Comparison of ENCODE assay signal across 22 mouse cellular contexts in genomic region chr15:7215845-7216244, GRCm38 (mm10).
DNase-seq lines count a peak whose midpoint lies in the region; ATAC-seq and TF ChIP-seq lines count a peak whose summit lies in the region.
"Had no signal": no experiment of that assay in that cellular context is flagged by ENCODE, and none has a peak within 500 bp of the region (broad histone marks: within the 10 kb centered on the region; RNA-seq: fewer than 3 reads in every experiment).

No protein-coding gene starts in this region.

- H3K27ac ChIP-seq in lung, embryonic 14.5 days (ENCODE audit: low read depth) = no peak overlapping the region
- peak overlapping the region; percentile 51 for H3K27ac ChIP-seq in lung, embryonic 16.5 days (ENCODE audit: low read length)
- no peak overlapping the region for H3K27ac ChIP-seq in stomach, embryonic 14.5 days (ENCODE audit: low read length)
- H3K27ac ChIP-seq: embryonic facial prominence, embryonic 13.5 days; forebrain, embryonic 13.5 days; heart, embryonic 10.5 days; hindbrain, embryonic 10.5 days; hindbrain, embryonic 14.5 days had no signal

- intact Hi-C loops in heart, postnatal 14 days (cut with DNase I) = no loop called here

- no peak for TF ChIP-seq CTCF in lung, adult 2 months (IDR thresholded peaks at IDR 0.05; ENCODE audit: insufficient read depth, low read length)
- TF ChIP-seq CTCF in lung, embryonic 14.5 days (IDR thresholded peaks at IDR 0.05; ENCODE audit: low read depth) = no peak

- 77% methylated on average over 3 of the region's 3 CpGs for WGBS in lung, adult 2 months
- 81% methylated on average over 3 of the region's 3 CpGs for WGBS in lung, embryonic 14.5 days
- WGBS in lung, embryonic 16.5 days = 58% methylated on average over 3 of the region's 3 CpGs
- WGBS in stomach, embryonic 14.5 days = 92% methylated on average over 3 of the region's 3 CpGs

- TF ChIP-seq POLR2A in lung, adult 2 months (IDR thresholded peaks at IDR 0.05; ENCODE audit: borderline replicate concordance, extremely low read depth, low read depth, low read length) = no peak

- H3K36me3 ChIP-seq in lung, embryonic 14.5 days (ENCODE audit: insufficient read depth) = no peaks in the 10 kb centered on the region
- no peaks in the 10 kb centered on the region for H3K36me3 ChIP-seq in lung, embryonic 16.5 days (ENCODE audit: control insufficient read depth, insufficient read depth, low read length)
- H3K36me3 ChIP-seq in stomach, embryonic 14.5 days (ENCODE audit: control insufficient read depth, insufficient read depth, low read length) = no peaks in the 10 kb centered on the region
- H3K36me3 ChIP-seq: embryonic facial prominence, embryonic 13.5 days; heart, embryonic 10.5 days; hindbrain, embryonic 10.5 days had no signal

- H3K9ac ChIP-seq in lung, embryonic 14.5 days = no peak overlapping the region
- no peak overlapping the region for H3K9ac ChIP-seq in lung, embryonic 16.5 days (ENCODE audit: low read length)
- H3K9ac ChIP-seq in stomach, embryonic 14.5 days (replicated peaks; ENCODE audit: low read depth, low read length) = no peak overlapping the region
- H3K9ac ChIP-seq: embryonic facial prominence, embryonic 13.5 days; forebrain, embryonic 13.5 days; hindbrain, embryonic 14.5 days had no signal

- no peak overlapping the region for H3K4me2 ChIP-seq in lung, embryonic 14.5 days
- H3K4me2 ChIP-seq in lung, embryonic 16.5 days (ENCODE audit: low read depth, low read length) = no peak overlapping the region
- H3K4me2 ChIP-seq in stomach, embryonic 14.5 days (replicated peaks; ENCODE audit: low read depth, low read length) = no peak overlapping the region
- H3K4me2 ChIP-seq: embryonic facial prominence, embryonic 13.5 days; forebrain, embryonic 13.5 days; hindbrain, embryonic 14.5 days had no signal

- no peaks in the 10 kb centered on the region for H3K9me3 ChIP-seq in lung, embryonic 14.5 days (ENCODE audit: low read depth, low read length)
- H3K9me3 ChIP-seq in lung, embryonic 16.5 days (ENCODE audit: control insufficient read depth, low read length) = no peaks in the 10 kb centered on the region
- H3K9me3 ChIP-seq in stomach, embryonic 14.5 days (ENCODE audit: control insufficient read depth, low read depth, low read length) = no peaks in the 10 kb centered on the region
- H3K9me3 ChIP-seq: embryonic facial prominence, embryonic 13.5 days; forebrain, embryonic 13.5 days; heart, embryonic 10.5 days; hindbrain, embryonic 10.5 days had no signal

- no peak overlapping the region for H3K4me3 ChIP-seq in lung, adult 2 months (replicated peaks; ENCODE audit: extremely low read depth, low read depth, low read length)
- H3K4me3 ChIP-seq in lung, embryonic 14.5 days (ENCODE audit: low read depth, low read length) = no peak overlapping the region
- H3K4me3 ChIP-seq in lung, embryonic 16.5 days (ENCODE audit: low read length) = no peak overlapping the region
- no peak overlapping the region for H3K4me3 ChIP-seq in stomach, embryonic 14.5 days (ENCODE audit: low read depth, low read length)
- H3K4me3 ChIP-seq: embryonic facial prominence, embryonic 13.5 days; forebrain, embryonic 13.5 days; heart, embryonic 10.5 days; hindbrain, embryonic 10.5 days had no signal

- peak; percentile 29; the same call in 1 of the 2 replicates for ATAC-seq in lung, embryonic 14.5 days (ENCODE audit: insufficient read depth)
- peak; percentile 77 for ATAC-seq in lung, embryonic 16.5 days (ENCODE audit: low read depth)
- ATAC-seq in stomach, embryonic 14.5 days (ENCODE audit: insufficient number of reproducible peaks, insufficient read depth, low FRiP score, low read depth) = peak; percentile 25; the same call in 1 of the 2 replicates
- ATAC-seq in frontal cortex, adult (ENCODE audit: low TSS enrichment) = no peak
- ATAC-seq: activated CD4-positive, CD25-positive, alpha-beta regulatory T cell, adult 4 months; forebrain, embryonic 13.5 days had no signal

- H3K27me3 ChIP-seq in lung, embryonic 14.5 days (ENCODE audit: insufficient read depth, low read length) = no peaks in the 10 kb centered on the region
- no peaks in the 10 kb centered on the region for H3K27me3 ChIP-seq in lung, embryonic 16.5 days (ENCODE audit: control insufficient read depth, insufficient read depth, low read depth, low read length)
- H3K27me3 ChIP-seq in stomach, embryonic 14.5 days (ENCODE audit: control insufficient read depth, insufficient read depth, low read length) = no peaks in the 10 kb centered on the region
- H3K27me3 ChIP-seq: embryonic facial prominence, embryonic 13.5 days; forebrain, embryonic 13.5 days; Patski had no signal

- no peaks in the 10 kb centered on the region for H3K4me1 ChIP-seq in lung, adult 2 months (ENCODE audit: control insufficient read depth, insufficient read depth, low read length)
- H3K4me1 ChIP-seq in lung, embryonic 14.5 days (ENCODE audit: insufficient read depth) = no peaks in the 10 kb centered on the region
- H3K4me1 ChIP-seq in lung, embryonic 16.5 days (replicated peaks; ENCODE audit: control insufficient read depth, insufficient read depth, low read length) = peaks cover 11% of the 10 kb centered on the region
- H3K4me1 ChIP-seq in stomach, embryonic 14.5 days (ENCODE audit: control insufficient read depth, insufficient read depth, low read length) = 0 out of 2 replicates have a peak, but pooled peaks cover 3% of the 10 kb centered on the region
- H3K4me1 ChIP-seq: forebrain, embryonic 13.5 days; hindbrain, embryonic 10.5 days had no signal

- peak; percentile 28 for DNase-seq in lung, adult 2 months
- no peak for DNase-seq in lung, postnatal 10 days
- no peak for DNase-seq in lung, embryonic 14.5 days
- DNase-seq in heart, postnatal 14 days = no peak
- no peak for DNase-seq in cerebellum, adult 8-10 months
- DNase-seq: adrenal gland, postnatal 14 days; cerebellum, adult 11-12 months; cerebellum, adult 9-11 months; cerebellum, postnatal 36 days; gastrocnemius, postnatal 10 days; heart, adult 18-20 months; heart, postnatal 10 days had no signal
